Mouse (Mus musculus): ENCODE measurements around the gene Gm11096. TPM values are rescaled to one million over a fixed set of nuclear protein-coding genes. Genes with fewer than 3 reads are reported as not detected.

Gm11096 gene
- not detected in 2 replicates for polyA plus RNA-seq (2016; fragmentation: Nextera tagmentation; extraction: Ambion mirVana)

DNA sequence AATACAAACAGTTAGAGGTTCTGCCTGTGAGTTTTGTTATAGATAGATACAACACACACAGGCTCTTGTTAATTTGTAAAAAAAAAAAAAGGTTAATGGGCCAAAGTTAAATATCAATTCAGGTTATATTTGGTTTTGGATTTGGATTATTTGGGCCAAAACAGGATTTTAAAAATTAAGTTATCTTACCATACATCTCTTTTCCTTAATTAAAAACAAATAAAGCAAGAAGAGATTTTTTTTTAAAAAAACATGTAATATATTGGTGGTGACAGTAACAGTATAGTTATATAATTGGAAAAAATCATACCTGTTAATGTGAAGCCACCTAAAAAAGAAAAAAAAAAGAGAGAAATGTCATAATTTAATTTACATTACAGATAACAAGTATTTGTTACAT lies at the start of gene Gm11096:
Gene Gm11096, plus strand, starts transcription at position 301 of the 400 bp plus-strand sequence.
- Histone ChIP-seq H3K27me3 (ENCODE audit: poor library complexity, severe bottlenecking) (no peaks in the 10 kb centered on the region), H3K9me3 (no peaks in the 10 kb centered on the region), H3K27ac (no peak within 1 kb of the TSS), H3K4me3 (no peak within 1 kb of the TSS), H3K4me1 (no peaks in the 10 kb centered on the region), H3K36me3 (replicated peaks) (no peaks in the 10 kb centered on the region)
- no peak for DNase-seq (ENCODE audit: extremely low spot score, low spot score)

DNA sequence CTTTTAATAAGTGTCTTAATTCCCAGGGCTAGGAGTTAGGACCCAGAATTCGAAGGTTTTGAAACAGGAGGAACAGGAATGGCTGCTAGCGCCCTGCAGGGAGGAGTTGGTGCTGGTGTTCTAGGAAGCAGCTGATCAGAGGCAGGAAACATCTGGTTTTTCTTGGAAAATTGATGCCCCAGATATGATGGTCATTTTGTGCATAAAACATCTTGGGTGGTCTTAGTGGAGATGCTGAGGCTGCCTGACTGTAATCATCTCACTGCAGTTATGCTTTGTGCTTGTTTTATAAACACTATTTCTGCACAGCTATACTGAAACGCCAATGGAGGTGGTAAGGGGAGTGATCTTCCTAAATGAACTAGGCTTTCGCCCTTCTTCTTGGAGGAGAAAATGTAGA lies 48.5 kb upstream of the Gm11096 start:
- H3K9me3 ChIP-seq: no peaks in the 10 kb centered on the region
- no peaks in the 10 kb centered on the region for H3K27me3 ChIP-seq (ENCODE audit: poor library complexity, severe bottlenecking)
- peaks cover 4% of the 10 kb centered on the region; the same call in 1 of the 2 replicates for H3K4me1 ChIP-seq
- DNase-seq (ENCODE audit: extremely low spot score, low spot score): no peak
- 84% methylated on average over 4 of the region's 4 CpGs for WGBS
- H3K4me3 ChIP-seq: no peak overlapping the region
- no peak overlapping the region for H3K27ac ChIP-seq
- no peaks in the 10 kb centered on the region for H3K36me3 ChIP-seq (replicated peaks)

GRCm38 (mm10) chr17:81394124-81394523 lies 47.4 kb upstream of the Gm11096 start:
- no peak for DNase-seq (ENCODE audit: extremely low spot score, low spot score)
- Histone ChIP-seq H3K36me3 (replicated peaks) (no peaks in the 10 kb centered on the region), H3K27me3 (ENCODE audit: poor library complexity, severe bottlenecking) (no peaks in the 10 kb centered on the region), H3K4me1 (peaks cover 4% of the 10 kb centered on the region; the same call in 1 of the 2 replicates), H3K27ac (no peak overlapping the region), H3K4me3 (no peak overlapping the region), H3K9me3 (no peaks in the 10 kb centered on the region)
- 44% methylated on average over 2 of the region's 2 CpGs for WGBS

- no peak for DNase-seq (ENCODE audit: extremely low spot score, low spot score)
- H3K4me3 ChIP-seq: no peak overlapping the region
- H3K4me1 ChIP-seq: peaks cover 10% of the 10 kb centered on the region; the same call in 1 of the 2 replicates
- no peaks in the 10 kb centered on the region for H3K27me3 ChIP-seq (ENCODE audit: poor library complexity, severe bottlenecking)
- WGBS: 71% methylated on average over 1 of the region's 1 CpGs
- no peak overlapping the region for H3K27ac ChIP-seq
- no peaks in the 10 kb centered on the region for H3K9me3 ChIP-seq
- H3K36me3 ChIP-seq (replicated peaks): no peaks in the 10 kb centered on the region
Observed at GRCm38 (mm10) chr17:81397434-81397833, 44.1 kb upstream of the Gm11096 start.

DNA sequence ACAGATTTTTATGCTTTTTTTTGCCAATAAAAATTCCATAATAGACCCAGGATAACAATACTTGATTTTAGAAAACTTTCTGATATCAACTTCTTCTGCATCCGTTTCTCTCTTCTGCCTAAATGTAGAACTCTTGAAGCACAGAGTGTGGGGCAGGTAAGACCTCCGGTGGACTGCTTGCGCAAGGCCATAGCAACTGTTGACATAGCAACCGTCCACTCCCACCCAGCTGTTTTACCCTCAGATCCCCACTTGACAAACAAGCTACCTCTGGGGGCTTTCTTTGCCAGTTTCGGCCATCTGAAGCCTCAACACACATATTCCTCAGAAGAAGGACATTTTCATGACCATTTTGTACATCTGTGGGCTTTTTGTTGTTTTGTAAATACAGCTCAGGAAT lies 41.2 kb upstream of the Gm11096 start:
- no peak overlapping the region for H3K27ac ChIP-seq
- WGBS: 83% methylated on average over 5 of the region's 5 CpGs
- H3K4me3 ChIP-seq: no peak overlapping the region
- no peaks in the 10 kb centered on the region for H3K9me3 ChIP-seq
- no peak for DNase-seq (ENCODE audit: extremely low spot score, low spot score)
- H3K4me1 ChIP-seq: peaks cover 15% of the 10 kb centered on the region; the same call in 1 of the 2 replicates
- no peaks in the 10 kb centered on the region for H3K27me3 ChIP-seq (ENCODE audit: poor library complexity, severe bottlenecking)
- H3K36me3 ChIP-seq (replicated peaks): no peaks in the 10 kb centered on the region

GRCm38 (mm10) chr17:81402636-81403035 lies 38.9 kb upstream of the Gm11096 start:
- H3K4me1 ChIP-seq: peaks cover 15% of the 10 kb centered on the region; the same call in 1 of the 2 replicates
- no peaks in the 10 kb centered on the region for H3K27me3 ChIP-seq (ENCODE audit: poor library complexity, severe bottlenecking)
- no peaks in the 10 kb centered on the region for H3K9me3 ChIP-seq
- H3K27ac ChIP-seq: no peak overlapping the region
- H3K4me3 ChIP-seq: no peak overlapping the region
- no peaks in the 10 kb centered on the region for H3K36me3 ChIP-seq (replicated peaks)
- DNase-seq (ENCODE audit: extremely low spot score, low spot score): no peak
- 83% methylated on average over 2 of the region's 2 CpGs for WGBS

DNA sequence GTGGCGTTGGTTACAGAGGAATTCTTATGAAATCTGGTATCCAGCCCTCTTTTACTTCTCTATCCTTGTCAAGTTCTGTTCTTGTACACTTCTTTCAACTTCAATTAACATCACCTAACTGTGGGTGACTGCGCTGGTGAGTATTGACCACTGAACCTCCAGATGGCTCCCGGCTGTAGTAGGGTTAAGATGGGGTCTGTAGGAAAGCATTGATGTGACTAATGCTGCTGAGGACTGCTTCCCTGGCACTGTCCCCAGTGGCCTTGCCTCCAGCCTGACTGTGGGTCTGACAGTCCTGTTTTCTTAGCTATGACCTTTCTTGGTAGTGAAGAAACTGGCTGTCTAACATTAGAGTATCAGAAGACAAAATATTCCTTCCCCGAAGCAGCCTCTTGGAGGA lies 38.4 kb upstream of the Gm11096 start:
- WGBS: 94% methylated on average over 4 of the region's 4 CpGs
- DNase-seq (ENCODE audit: extremely low spot score, low spot score): no peak
- Histone ChIP-seq H3K36me3 (replicated peaks) (no peaks in the 10 kb centered on the region), H3K4me1 (peaks cover 15% of the 10 kb centered on the region; the same call in 1 of the 2 replicates), H3K9me3 (no peaks in the 10 kb centered on the region), H3K27ac (no peak overlapping the region), H3K27me3 (ENCODE audit: poor library complexity, severe bottlenecking) (no peaks in the 10 kb centered on the region), H3K4me3 (no peak overlapping the region)

DNA sequence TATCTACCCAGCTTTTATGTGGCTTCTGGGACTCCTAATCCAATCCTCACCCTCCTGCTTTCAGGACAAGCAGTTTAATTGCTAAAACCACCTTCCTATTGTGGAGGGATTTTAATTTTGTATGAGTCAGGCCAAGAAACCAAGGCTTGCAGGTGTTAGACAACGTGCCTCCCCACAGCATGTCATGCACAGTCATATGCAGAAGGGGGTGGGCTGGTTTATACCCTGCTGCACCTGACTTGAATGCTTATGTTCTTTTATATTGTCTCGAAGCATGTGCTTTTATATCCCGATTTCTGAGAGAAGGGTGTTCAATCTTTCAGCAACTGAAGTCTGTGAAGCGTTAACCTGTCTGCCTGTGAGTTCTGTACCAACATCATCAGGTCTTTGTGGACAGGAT lies 37.3 kb upstream of the Gm11096 start:
- Histone ChIP-seq H3K27ac (no peak overlapping the region), H3K27me3 (ENCODE audit: poor library complexity, severe bottlenecking) (no peaks in the 10 kb centered on the region), H3K4me3 (no peak overlapping the region), H3K36me3 (replicated peaks) (no peaks in the 10 kb centered on the region), H3K9me3 (no peaks in the 10 kb centered on the region), H3K4me1 (peaks cover 15% of the 10 kb centered on the region; the same call in 1 of the 2 replicates)
- WGBS: 65% methylated on average over 4 of the region's 4 CpGs
- no peak for DNase-seq (ENCODE audit: extremely low spot score, low spot score)

DNA sequence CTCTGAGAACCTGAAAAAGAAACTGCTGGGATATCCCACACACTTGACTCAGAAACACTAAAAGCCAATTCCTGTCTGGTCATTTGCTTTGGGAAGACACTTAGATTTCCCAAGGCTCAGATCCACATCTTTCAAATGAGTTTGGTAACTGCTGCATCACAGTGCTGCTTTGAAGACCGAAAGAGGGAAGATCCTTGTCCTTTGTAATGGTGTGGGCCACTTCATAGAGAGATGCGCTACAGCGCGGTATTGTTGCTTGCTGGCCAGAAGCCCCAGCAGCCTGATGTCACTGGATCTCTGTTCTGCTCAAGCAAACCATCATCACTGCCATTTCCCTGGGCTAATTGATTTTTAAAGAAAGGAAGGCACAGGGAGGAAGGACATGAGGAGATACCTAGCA lies 28.8 kb upstream of the Gm11096 start:
- Histone ChIP-seq H3K4me3 (no peak overlapping the region), H3K9me3 (no peaks in the 10 kb centered on the region), H3K27me3 (ENCODE audit: poor library complexity, severe bottlenecking) (no peaks in the 10 kb centered on the region), H3K36me3 (replicated peaks) (no peaks in the 10 kb centered on the region), H3K4me1 (no peaks in the 10 kb centered on the region), H3K27ac (no peak overlapping the region)
- WGBS: 94% methylated on average over 4 of the region's 4 CpGs
- DNase-seq (ENCODE audit: extremely low spot score, low spot score): no peak

GRCm38 (mm10) chr17:81416361-81417114 lies 25.0 kb upstream of the Gm11096 start:
- H3K4me1 ChIP-seq: peaks cover 13% of the 10 kb centered on the region
- no peaks in the 10 kb centered on the region for H3K27me3 ChIP-seq (ENCODE audit: poor library complexity, severe bottlenecking)
- no peak overlapping the region for H3K4me3 ChIP-seq
- H3K27ac ChIP-seq: no peak overlapping the region
- H3K36me3 ChIP-seq (replicated peaks): no peaks in the 10 kb centered on the region
- DNase-seq (ENCODE audit: extremely low spot score, low spot score): no peak
- H3K9me3 ChIP-seq: no peaks in the 10 kb centered on the region
- 84% methylated on average over 6 of the region's 6 CpGs for WGBS

DNA sequence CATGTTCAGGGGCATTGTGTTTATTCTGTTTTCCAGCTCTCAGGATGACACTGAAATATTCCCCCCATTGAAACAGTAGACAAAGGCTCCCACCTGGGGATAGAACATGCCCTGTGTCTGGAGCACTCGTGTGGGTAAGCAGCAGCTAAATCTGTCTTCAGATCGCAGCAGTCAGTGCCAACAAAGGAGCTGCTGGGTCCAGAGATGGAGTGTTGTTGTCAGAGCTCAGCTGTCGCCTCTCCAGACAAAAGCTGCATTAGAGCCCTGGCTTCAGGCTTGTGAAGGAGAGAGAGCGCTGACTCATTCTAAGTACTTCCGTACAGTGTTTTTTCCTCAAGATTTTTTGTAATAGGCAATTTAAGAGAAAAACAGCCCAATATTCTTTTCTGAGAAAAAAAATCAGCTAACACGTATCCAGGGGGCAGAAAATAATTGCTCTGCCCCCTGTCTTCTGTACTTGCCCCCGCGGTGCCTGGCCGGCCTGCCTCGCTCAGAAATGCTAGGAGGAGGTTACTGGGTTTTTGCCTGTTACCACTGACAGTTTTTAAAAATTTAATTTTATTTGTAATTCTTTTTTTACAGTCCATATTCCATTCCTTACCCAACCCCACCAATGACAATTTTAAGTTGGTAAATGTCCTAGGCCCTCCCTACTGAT lies 21.6 kb upstream of the Gm11096 start:
- Histone ChIP-seq H3K4me3 (no peak overlapping the region), H3K9me3 (no peaks in the 10 kb centered on the region), H3K27ac (peak overlapping the region; percentile 53; the same call in 1 of the 2 replicates), H3K4me1 (peaks cover 20% of the 10 kb centered on the region), H3K27me3 (ENCODE audit: poor library complexity, severe bottlenecking) (no peaks in the 10 kb centered on the region), H3K36me3 (replicated peaks) (no peaks in the 10 kb centered on the region)
- no peak for DNase-seq (ENCODE audit: extremely low spot score, low spot score)
- 58% methylated on average over 10 of the region's 10 CpGs for WGBS

DNA sequence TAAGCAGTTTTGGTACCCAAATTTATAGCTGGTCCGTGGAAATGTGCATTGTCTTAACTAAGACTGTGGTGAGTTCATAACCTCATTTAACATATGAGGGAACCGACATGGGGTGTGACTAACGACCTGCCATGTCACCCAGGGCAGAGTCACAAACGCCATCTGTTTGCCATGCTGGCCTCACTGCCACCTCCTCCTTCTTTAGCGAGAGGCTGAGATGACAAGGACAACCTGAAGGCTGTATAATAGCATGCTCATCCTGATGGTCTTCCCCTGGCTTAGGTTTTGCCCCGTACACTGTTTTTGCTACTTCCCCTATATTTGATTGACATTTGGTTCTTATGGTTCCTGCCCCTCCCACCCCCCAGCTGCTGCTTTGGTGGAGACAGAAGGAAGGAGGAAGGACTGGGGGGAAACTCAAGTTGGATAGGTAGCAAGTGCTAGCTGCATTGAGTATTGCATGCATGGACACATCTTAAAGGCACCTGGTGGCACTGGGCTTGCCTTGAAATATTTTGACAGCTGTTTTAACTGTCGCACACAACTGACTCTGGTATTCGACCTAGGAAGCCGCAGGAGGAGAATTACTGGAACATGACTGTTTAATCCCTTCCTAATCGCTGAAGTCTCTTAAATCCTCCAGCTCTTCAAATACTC lies 17.2 kb upstream of the Gm11096 start:
- Histone ChIP-seq H3K4me3 (no peak overlapping the region), H3K27me3 (ENCODE audit: poor library complexity, severe bottlenecking) (no peaks in the 10 kb centered on the region), H3K27ac (no peak overlapping the region), H3K4me1 (peaks cover 16% of the 10 kb centered on the region), H3K9me3 (no peaks in the 10 kb centered on the region), H3K36me3 (replicated peaks) (no peaks in the 10 kb centered on the region)
- DNase-seq (ENCODE audit: extremely low spot score, low spot score): no peak
- WGBS: 63% methylated on average over 10 of the region's 10 CpGs

GRCm38 (mm10) chr17:81427245-81427644 lies 14.3 kb upstream of the Gm11096 start:
- no peak overlapping the region for H3K4me3 ChIP-seq
- no peaks in the 10 kb centered on the region for H3K36me3 ChIP-seq (replicated peaks)
- no peaks in the 10 kb centered on the region for H3K27me3 ChIP-seq (ENCODE audit: poor library complexity, severe bottlenecking)
- H3K9me3 ChIP-seq: no peaks in the 10 kb centered on the region
- H3K4me1 ChIP-seq: peaks cover 6% of the 10 kb centered on the region
- 92% methylated on average over 7 of the region's 7 CpGs for WGBS
- H3K27ac ChIP-seq: no peak overlapping the region
- DNase-seq (ENCODE audit: extremely low spot score, low spot score): no peak

Data from forebrain, embryonic 10.5 days (tissue).